Mouse (Mus musculus) lung, postnatal 0 days (tissue): ENCODE results near the gene Fbxo42. TPM values are rescaled to one million over a fixed set of nuclear protein-coding genes. Genes with fewer than 3 reads are reported as not detected.

Experiments
- ATAC-seq: fragments of 200-750 bp; cut with Nextera tagmentation; 2 replicates; pipeline ENCODE4 v1.8.0; 2017; ENCODE audit warnings: moderate library complexity
- DNase-seq: peaks from one replicate; pipeline ENCODE4 v3.0.0-alpha.2; 2016; ENCODE audit warnings: low spot score
- H3K27ac ChIP-seq: fragments of 300-500 bp; sonication (generic); 2 replicates; pipeline ENCODE4 v1.5.1; 2014; ENCODE audit warnings: antibody characterized with exemption, mild to moderate bottlenecking, low read length, mixed read lengths
- H3K27me3 ChIP-seq: fragments of 300-500 bp; sonication (generic); replicated peaks from 2 replicates; pipeline ENCODE4 v1.6.1; 2014; ENCODE audit warnings: low read length, mixed read lengths; ENCODE audit not compliant: insufficient read depth
- H3K36me3 ChIP-seq: fragments of 300-500 bp; sonication (generic); 2 replicates; pipeline ENCODE4 v1.6.1; 2014; ENCODE audit warnings: low read length, mixed read lengths; ENCODE audit not compliant: insufficient read depth
- H3K4me1 ChIP-seq: fragments of 300-500 bp; sonication (generic); 2 replicates; pipeline ENCODE4 v1.6.1; 2014; ENCODE audit warnings: antibody characterized with exemption, low read depth, low read length, mixed read lengths; ENCODE audit not compliant: insufficient read depth
- H3K4me2 ChIP-seq: fragments of 300-500 bp; sonication (generic); replicated peaks from 2 replicates; pipeline ENCODE4 v1.6.1; 2014; ENCODE audit warnings: low read depth, mild to moderate bottlenecking, low read length, moderate library complexity, mixed read lengths
- H3K4me3 ChIP-seq: fragments of 300-500 bp; sonication (generic); 2 replicates; pipeline ENCODE4 v1.5.1; 2014; ENCODE audit warnings: low read depth, low read length
- H3K9ac ChIP-seq: fragments of 300-500 bp; sonication (generic); replicated peaks from 2 replicates; pipeline ENCODE4 v1.6.1; 2014; ENCODE audit warnings: low read depth, mild to moderate bottlenecking
- H3K9me3 ChIP-seq: fragments of 300-500 bp; sonication (generic); 2 replicates; pipeline ENCODE4 v1.6.1; 2016; ENCODE audit warnings: low read length, mixed read lengths
- CTCF ChIP-seq: IDR thresholded peaks from 2 replicates; pipeline ENCODE4 v1.5.1; 2016; ENCODE audit warnings: antibody characterized with exemption, mild to moderate bottlenecking
- EP300 ChIP-seq: IDR thresholded peaks from 2 replicates; pipeline ENCODE4 v1.6.1; 2016; ENCODE audit warnings: antibody characterized with exemption, mild to moderate bottlenecking, control low read depth
- WGBS: fragments of 180-500 bp; shearing (Covaris S2); extraction: QIAGEN DNeasy Blood & Tissue Kit; methylation state at CpG from one replicate; pipeline ENCODE4 v1.1.7; 2014; 5-methylcytosine and 5-hydroxymethylcytosine counted together
- polyA plus RNA-seq: library from polyadenylated mRNA; unstranded; fragments of >200 nt; fragmentation: Nextera tagmentation; extraction: Ambion mirVana; gene quantifications from 2 replicates; pipeline ENCODE4 v1.2.1, GENCODE M21; 2015

Gene Fbxo42
- polyA plus RNA-seq, 1 experiment from 2014 or later = 11.1 TPM

DNA sequence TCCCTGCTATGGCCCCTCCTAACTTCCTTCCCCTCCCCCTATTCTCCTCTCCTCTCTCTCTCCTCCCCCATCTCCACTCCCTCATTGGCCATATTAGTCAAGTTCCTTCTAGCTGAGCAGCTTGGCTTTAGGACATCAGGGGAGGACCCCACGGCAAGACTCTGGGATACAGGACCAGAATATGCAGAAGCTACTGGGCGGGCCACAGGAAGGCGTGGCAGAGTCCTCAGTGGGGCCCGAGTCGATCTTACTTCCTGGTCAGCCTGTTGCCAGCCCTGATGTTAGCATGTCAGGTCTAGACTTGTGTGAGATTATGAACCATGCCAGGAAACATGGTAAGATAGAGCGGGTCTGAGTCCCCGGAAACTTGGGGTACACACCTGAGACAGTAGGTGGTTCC is 81.0 kb downstream of the Fbxo42 start:
- Histone ChIP-seq H3K9ac (no peak overlapping the region), H3K27me3 (no peaks in the 10 kb centered on the region), H3K27ac (no peak overlapping the region), H3K4me2 (no peak overlapping the region), H3K4me1 (no peaks in the 10 kb centered on the region), H3K36me3 (no peaks in the 10 kb centered on the region), H3K4me3 (no peak overlapping the region), H3K9me3 (no peaks in the 10 kb centered on the region)
- 76% methylated on average over 7 of the region's 7 CpGs for WGBS
- no peak for DNase-seq
- ATAC-seq = no peak
- no peak for TF ChIP-seq EP300
- no peak for TF ChIP-seq CTCF

DNA sequence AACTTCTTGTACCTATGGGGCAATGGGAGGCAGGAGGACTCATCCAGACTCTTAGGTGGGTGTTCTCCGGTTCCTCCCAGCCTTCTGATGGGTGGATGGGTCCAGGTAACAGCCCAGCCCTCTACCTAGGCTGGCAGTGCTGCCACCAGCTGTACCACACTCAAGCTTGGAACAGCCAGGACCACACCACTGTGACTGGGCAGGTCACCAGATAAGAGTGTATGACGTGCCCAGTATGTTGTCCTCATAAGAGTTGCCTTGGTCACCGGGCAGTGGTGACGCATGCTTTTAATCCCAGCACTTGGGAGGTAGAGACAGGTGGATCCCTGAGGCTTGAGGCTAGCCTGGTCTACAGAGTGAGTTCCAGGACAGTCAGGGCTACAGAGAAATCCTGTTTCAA is 85.5 kb downstream of the Fbxo42 start:
- DNase-seq (no peak), ATAC-seq (no peak)
- Histone ChIP-seq H3K27me3 (no peaks in the 10 kb centered on the region), H3K4me1 (no peaks in the 10 kb centered on the region), H3K4me2 (no peak overlapping the region), H3K9ac (no peak overlapping the region), H3K36me3 (no peaks in the 10 kb centered on the region), H3K27ac (no peak overlapping the region), H3K4me3 (no peak overlapping the region), H3K9me3 (no peaks in the 10 kb centered on the region)
- 84% methylated on average over 4 of the region's 4 CpGs for WGBS
- TF ChIP-seq CTCF (no peak), EP300 (no peak)

DNA sequence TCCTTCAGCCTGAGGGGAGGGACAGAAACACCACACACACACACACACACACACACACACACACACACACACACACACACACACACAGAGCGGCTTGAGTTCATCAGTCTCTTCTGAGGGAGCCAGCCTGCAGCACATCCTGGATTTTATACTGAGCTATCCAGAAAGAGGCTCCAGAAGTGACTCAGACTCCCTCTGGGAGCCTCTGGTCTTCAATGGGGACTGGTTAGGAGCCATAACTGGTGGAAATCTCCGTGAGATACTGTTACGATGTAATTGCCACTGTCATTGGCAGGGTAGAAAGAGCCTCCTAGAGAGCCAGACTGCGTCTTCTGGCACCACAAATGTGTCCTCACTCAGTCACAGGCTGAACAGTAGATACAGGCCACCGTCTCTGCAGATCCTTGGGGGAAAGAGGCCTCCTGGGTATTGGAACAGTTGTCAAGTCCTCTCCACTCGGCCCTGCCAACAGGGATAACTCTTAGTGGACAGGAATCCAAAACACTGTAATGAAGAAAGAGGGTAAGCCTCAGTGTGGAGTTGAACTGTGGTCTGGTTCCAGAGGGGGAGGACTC is 87.9 kb downstream of the Fbxo42 start:
- TF ChIP-seq EP300 (no peak), CTCF (no peak)
- DNase-seq (no peak), ATAC-seq (no peak)
- Histone ChIP-seq H3K4me3 (no peak overlapping the region), H3K36me3 (no peaks in the 10 kb centered on the region), H3K4me1 (peaks cover 9% of the 10 kb centered on the region; the same call in 1 of the 2 replicates), H3K27ac (no peak overlapping the region), H3K9ac (no peak overlapping the region), H3K9me3 (no peaks in the 10 kb centered on the region), H3K4me2 (no peak overlapping the region), H3K27me3 (peaks cover 2% of the 10 kb centered on the region; the same call in 1 of the 2 replicates)
- 68% methylated on average over 6 of the region's 6 CpGs for WGBS

DNA sequence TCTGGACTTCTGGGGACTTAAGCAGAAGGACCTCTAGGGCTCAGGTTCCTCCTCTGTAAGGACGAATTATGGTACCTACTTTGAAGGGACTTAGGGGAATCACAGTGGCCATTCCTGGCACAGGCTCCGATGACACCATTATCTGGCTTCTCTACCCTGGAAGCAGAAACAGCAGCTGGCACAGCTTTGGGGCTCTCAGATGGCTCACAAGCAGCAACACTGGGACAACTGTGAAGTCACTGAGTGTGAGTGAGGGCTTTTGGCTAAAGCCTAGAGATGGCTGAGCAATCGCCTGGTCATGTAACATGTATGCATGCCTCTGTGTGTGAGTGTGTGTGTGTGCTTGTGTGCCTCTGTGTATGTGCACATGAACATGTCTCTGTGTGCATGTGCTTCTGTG is 89.1 kb downstream of the Fbxo42 start:
- peaks cover 13% of the 10 kb centered on the region for H3K27me3 ChIP-seq
- H3K9me3 ChIP-seq = no peaks in the 10 kb centered on the region
- DNase-seq (no peak), ATAC-seq (no peak)
- H3K4me1 ChIP-seq = peaks cover 20% of the 10 kb centered on the region; the same call in 1 of the 2 replicates
- no peak overlapping the region for H3K4me3 ChIP-seq
- H3K27ac ChIP-seq = no peak overlapping the region
- H3K4me2 ChIP-seq = no peak overlapping the region
- no peak for TF ChIP-seq EP300
- no peak for TF ChIP-seq CTCF
- no peak overlapping the region for H3K9ac ChIP-seq
- 66% methylated on average over 3 of the region's 3 CpGs for WGBS
- no peaks in the 10 kb centered on the region for H3K36me3 ChIP-seq

DNA sequence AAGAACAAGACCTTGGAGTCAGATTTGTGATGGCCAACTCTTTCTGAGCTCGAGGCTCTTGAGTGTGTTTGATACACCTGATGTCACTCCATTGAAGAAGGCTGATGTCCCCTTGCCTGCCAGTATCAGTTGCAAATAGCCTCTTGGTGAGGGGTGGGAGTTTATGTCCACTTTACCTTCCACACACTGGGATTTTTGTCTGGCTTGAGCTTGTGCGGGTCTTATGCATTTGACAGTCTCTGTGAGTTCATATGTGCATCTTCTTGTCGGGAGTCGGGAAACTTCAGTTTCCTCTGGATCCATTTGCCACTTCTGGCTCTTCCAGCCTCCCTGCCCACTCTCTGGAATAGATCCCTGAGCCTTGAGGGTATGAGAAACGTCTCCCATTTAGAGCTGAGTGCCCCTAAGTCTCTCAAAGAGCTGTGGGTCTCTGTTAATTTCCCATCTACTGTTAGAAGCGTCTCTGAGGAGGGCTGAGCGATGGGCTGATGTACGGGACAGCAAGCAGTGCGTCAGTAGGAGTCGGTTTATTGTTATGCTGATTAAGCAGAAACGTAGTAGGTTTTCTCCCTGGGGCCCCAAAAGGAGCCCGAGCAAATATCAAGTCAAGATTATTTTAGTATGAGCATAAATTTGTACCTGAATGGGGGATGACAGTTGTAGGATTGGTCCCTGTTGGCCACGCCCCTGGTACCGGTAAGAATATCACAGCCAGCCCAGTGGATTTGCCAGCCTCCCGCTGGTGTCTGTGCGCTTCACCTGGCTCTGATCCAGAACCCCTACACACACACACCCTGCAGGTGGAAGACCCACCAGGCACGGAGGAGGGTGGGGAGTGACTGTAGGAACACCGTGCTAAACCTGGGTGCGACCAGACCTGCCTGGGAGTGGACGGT is 91.0 kb downstream of the Fbxo42 start:
- no peak for DNase-seq
- no peak overlapping the region; the same call in 1 of the 2 replicates for H3K9ac ChIP-seq
- H3K9me3 ChIP-seq = no peaks in the 10 kb centered on the region
- TF ChIP-seq CTCF = peak; percentile 18; the same call in 1 of the 2 replicates
- TF ChIP-seq EP300 = no peak
- no peak overlapping the region for H3K27ac ChIP-seq
- no peak for ATAC-seq
- peaks cover 13% of the 10 kb centered on the region for H3K27me3 ChIP-seq
- H3K36me3 ChIP-seq = no peaks in the 10 kb centered on the region
- 6% methylated on average over 20 of the region's 20 CpGs for WGBS
- peak overlapping the region; percentile 61 for H3K4me2 ChIP-seq
- H3K4me3 ChIP-seq = peak overlapping the region; percentile 30
- H3K4me1 ChIP-seq = peaks cover 24% of the 10 kb centered on the region; the same call in 1 of the 2 replicates

DNA sequence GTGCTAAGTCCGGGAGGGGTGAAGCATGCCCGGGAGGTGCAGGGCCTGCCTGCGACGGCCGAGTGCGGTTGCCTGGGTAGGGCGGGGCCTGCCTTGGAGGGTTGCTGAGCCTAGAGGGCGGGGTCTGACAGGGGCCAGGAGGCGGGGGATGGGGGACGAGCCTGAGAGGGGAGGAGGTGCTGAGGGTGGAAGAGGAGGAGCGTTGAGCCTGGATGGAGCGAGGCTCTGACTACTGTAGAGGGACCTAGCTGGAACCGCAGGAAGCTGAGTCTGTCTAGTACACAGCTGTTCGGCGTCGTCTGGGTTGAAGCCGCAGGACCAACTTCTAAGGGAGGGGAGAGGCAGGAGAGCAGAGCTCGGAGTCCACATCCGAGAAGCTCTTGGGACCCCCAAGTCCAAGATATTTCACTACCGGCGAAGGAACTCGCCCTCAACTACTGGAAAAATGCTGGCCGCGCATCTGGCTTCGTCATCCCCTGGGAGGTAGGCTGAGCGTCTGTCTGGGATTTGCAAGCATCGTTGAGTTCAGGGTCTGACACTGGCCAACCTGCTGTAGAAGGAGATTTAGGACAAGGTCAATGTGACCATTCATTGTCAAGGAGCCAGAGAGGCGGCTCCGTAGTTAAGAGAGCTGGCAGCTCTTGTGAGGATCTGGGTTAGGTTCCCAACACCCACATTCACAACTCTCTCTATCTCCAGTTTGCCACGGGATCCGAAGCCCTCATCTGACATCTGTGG is 91.8 kb downstream of the Fbxo42 start, which contains the start of gene Arhgef19:
Gene Arhgef19 (plus strand): TSS at position 112 of the 738 bp plus-strand sequence.
- H3K27ac ChIP-seq = peak within 1 kb of the TSS; percentile 54; the same call in 1 of the 2 replicates
- no peak within 1 kb of the TSS; the same call in none of the 2 replicates for H3K9ac ChIP-seq
- peaks cover 24% of the 10 kb centered on the region; the same call in 1 of the 2 replicates for H3K4me1 ChIP-seq
- peak; percentile 91 for ATAC-seq
- DNase-seq = peak; percentile 97
- no peaks in the 10 kb centered on the region for H3K36me3 ChIP-seq
- WGBS = 3% methylated on average over 29 of the region's 31 CpGs
- H3K27me3 ChIP-seq = peaks cover 13% of the 10 kb centered on the region
- H3K9me3 ChIP-seq = no peaks in the 10 kb centered on the region
- TF ChIP-seq EP300 = no peak
- TF ChIP-seq CTCF = no peak
- H3K4me2 ChIP-seq = peak within 1 kb of the TSS; percentile 61
- peak within 1 kb of the TSS; percentile 30 for H3K4me3 ChIP-seq
